Mouse (Mus musculus) hindlimb bud, embryonic 11.5 days (tissue): ENCODE data around the gene Zcchc24.

Experiments
- DNase-seq: peaks from one replicate; pipeline ENCODE4 v3.0.0-alpha.2; 2012; ENCODE audit warnings: low read depth, low spot score; ENCODE audit errors: extremely low spot score

Zcchc24 gene

GRCm38 (mm10) chr14:25749143-25749909, 19.5 kb downstream of the Zcchc24 start:
- no peak for DNase-seq

- DNase-seq: no peak
Measured at GRCm38 (mm10) chr14:25747996-25748756, 20.7 kb downstream of the Zcchc24 start.

GRCm38 (mm10) chr14:25746971-25747945, 21.6 kb downstream of the Zcchc24 start:
- no peak for DNase-seq

- DNase-seq: no peak
Measured at GRCm38 (mm10) chr14:25746371-25746770, 22.5 kb downstream of the Zcchc24 start.

GRCm38 (mm10) chr14:25745365-25746184, 23.3 kb downstream of the Zcchc24 start:
- no peak for DNase-seq

- no peak for DNase-seq
Measured at GRCm38 (mm10) chr14:25742943-25743342, 25.9 kb downstream of the Zcchc24 start.

- no peak for DNase-seq
Measured at GRCm38 (mm10) chr14:25741840-25742367, 26.9 kb downstream of the Zcchc24 start.

- DNase-seq: no peak
Measured at GRCm38 (mm10) chr14:25741211-25741610, 27.6 kb downstream of the Zcchc24 start.

- DNase-seq: no peak
Measured at GRCm38 (mm10) chr14:25739957-25740565, 28.8 kb downstream of the Zcchc24 start.

GRCm38 (mm10) chr14:25738591-25739001, 30.2 kb downstream of the Zcchc24 start:
- DNase-seq: no peak

GRCm38 (mm10) chr14:25736589-25736988, 32.2 kb downstream of the Zcchc24 start:
- no peak for DNase-seq

GRCm38 (mm10) chr14:25736140-25736539, 32.7 kb downstream of the Zcchc24 start:
- DNase-seq: no peak

- no peak for DNase-seq
Measured at GRCm38 (mm10) chr14:25734736-25735716, 33.8 kb downstream of the Zcchc24 start.

GRCm38 (mm10) chr14:25727149-25727510, 41.7 kb downstream of the Zcchc24 start:
- no peak for DNase-seq

- DNase-seq: no peak
Measured at GRCm38 (mm10) chr14:25726226-25727148, 42.4 kb downstream of the Zcchc24 start.

GRCm38 (mm10) chr14:25725690-25726089, 43.1 kb downstream of the Zcchc24 start:
- DNase-seq: no peak

GRCm38 (mm10) chr14:25725032-25725497, 43.8 kb downstream of the Zcchc24 start:
- no peak for DNase-seq
